Comparison of ENCODE assay signal across 11 mouse cellular contexts in genomic region chr1:162625229-162625628, GRCm38 (mm10). TPM values are rescaled to one million over a fixed set of nuclear protein-coding genes. Genes with fewer than 3 reads are reported as not detected.
DNase-seq lines count a peak whose midpoint lies in the region; ATAC-seq and TF ChIP-seq lines count a peak whose summit lies in the region.
"Had no signal": no experiment of that assay in that cellular context is flagged by ENCODE, and none has a peak within 500 bp of the region (broad histone marks: within the 10 kb centered on the region; RNA-seq: fewer than 3 reads in every experiment).

No protein-coding gene starts in this region.

- ATAC-seq in intestine, postnatal 0 days, result no peak

- H3K9me3 ChIP-seq in intestine, postnatal 0 days (ENCODE audit: control insufficient read depth), result no peaks in the 10 kb centered on the region
- H3K9me3 ChIP-seq: kidney, embryonic 15.5 days had no signal

- intact Hi-C loops in left cerebral cortex, postnatal 14 days (cut with DNase I), result no loop called here

- H3K4me2 ChIP-seq in intestine, postnatal 0 days (replicated peaks; ENCODE audit: low read depth), result no peak overlapping the region
- H3K4me2 ChIP-seq: kidney, embryonic 15.5 days had no signal

- TF ChIP-seq POLR2A in bone marrow macrophage, adult 2 months (IDR thresholded peaks at IDR 0.05; ENCODE audit: borderline replicate concordance, low read depth, low read length), result no peak

- no peak overlapping the region for H3K9ac ChIP-seq in intestine, postnatal 0 days (ENCODE audit: low read depth, low read length)
- H3K9ac ChIP-seq: kidney, embryonic 15.5 days had no signal

- H3K4me3 ChIP-seq in bone marrow macrophage, adult 2 months (ENCODE audit: insufficient read depth, low read length), result no peak overlapping the region
- peak overlapping the region; percentile 2; the same call in 1 of the 2 replicates for H3K4me3 ChIP-seq in macrophage (ENCODE audit: inconsistent target)
- no peak overlapping the region for H3K4me3 ChIP-seq in intestine, postnatal 0 days (ENCODE audit: low read depth, low read length)
- H3K4me3 ChIP-seq: kidney, embryonic 15.5 days had no signal

- H3K27ac ChIP-seq in bone marrow macrophage, adult 2 months (ENCODE audit: insufficient read depth, low read depth, low read length), result peak overlapping the region; percentile 61
- peak overlapping the region; percentile 54 for H3K27ac ChIP-seq in macrophage
- H3K27ac ChIP-seq in intestine, postnatal 0 days (ENCODE audit: low read depth, low read length), result no peak overlapping the region
- H3K27ac ChIP-seq: kidney, embryonic 15.5 days had no signal

- 2% methylated on average over 7 of the region's 7 CpGs for WGBS in macrophage (ENCODE audit: missing documents)
- 43% methylated on average over 7 of the region's 7 CpGs for WGBS in intestine, postnatal 0 days

- peaks cover 13% of the 10 kb centered on the region for H3K4me1 ChIP-seq in bone marrow macrophage, adult 2 months (ENCODE audit: control insufficient read depth, insufficient read depth, low read length)
- H3K4me1 ChIP-seq in intestine, postnatal 0 days (replicated peaks; ENCODE audit: control insufficient read depth, insufficient read depth, low read length), result no peaks in the 10 kb centered on the region
- H3K4me1 ChIP-seq: kidney, embryonic 15.5 days had no signal

- no peaks in the 10 kb centered on the region for H3K27me3 ChIP-seq in intestine, postnatal 0 days (replicated peaks; ENCODE audit: control insufficient read depth, insufficient read depth, low read length)
- H3K27me3 ChIP-seq: kidney, embryonic 15.5 days had no signal

- H3K79me2 ChIP-seq in macrophage (ENCODE audit: inconsistent target), result no peaks in the 10 kb centered on the region

- DNase-seq in left cerebral cortex, postnatal 14 days (ENCODE audit: low spot score in 2 of 2), result peak; percentile 17 to 23
- no peak for DNase-seq in left cerebral cortex, adult 9 months (ENCODE audit: low spot score in 2 of 2)
- DNase-seq in thymus, postnatal 25 days, result peak; percentile 31
- no peak for DNase-seq in layer of hippocampus, postnatal 36 days
- DNase-seq: cerebellum, postnatal 25 days had no signal

- TF ChIP-seq CTCF in bone marrow macrophage, adult 2 months (IDR thresholded peaks at IDR 0.05; ENCODE audit: low read depth, low read length), result no peak
- TF ChIP-seq CTCF in intestine, postnatal 0 days (IDR thresholded peaks at IDR 0.05; ENCODE audit: low read depth), result no peak

- H3K36me3 ChIP-seq in macrophage (ENCODE audit: inconsistent target), result no peaks in the 10 kb centered on the region
- H3K36me3 ChIP-seq in intestine, postnatal 0 days (ENCODE audit: control insufficient read depth, insufficient read depth), result no peaks in the 10 kb centered on the region
- H3K36me3 ChIP-seq: kidney, embryonic 15.5 days had no signal

RNA-seq across cellular contexts. Expression of gene Myoc, which starts 13.7 kb away (rescaled TPM):
- 1 to 10 TPM; 4.0 to 7.8 TPM for total RNA-seq in left cerebral cortex, postnatal 14 days (2021)
- polyA plus RNA-seq in bone marrow macrophage, adult 2 months (2012; ENCODE audit: insufficient read depth, insufficient read length, missing spikeins), result not detected in 2 replicates
- total RNA-seq in macrophage (2018; cell fraction: chromatin; rRNA removed), result under 1 TPM in 1 of 26 experiments, not detected in 25; 0.40 TPM
- total RNA-seq in macrophage (2018; cell fraction: cytosol; rRNA removed), result not detected
- not detected for total RNA-seq in macrophage (2018; cell fraction: nucleus; rRNA removed)
- not detected in 3 replicates for polyA plus RNA-seq in macrophage (2018)
- total RNA-seq in layer of hippocampus, postnatal 36 days (2021), result 1 to 10 TPM; 4.0 TPM
- 0.07 and 0.10 TPM in 2 replicates for polyA plus RNA-seq in intestine, postnatal 0 days (2015; fragmentation: Nextera tagmentation; extraction: Ambion mirVana)

RNA-seq across cellular contexts. Expression of gene Myocos, which starts 32.8 kb away (rescaled TPM):
- total RNA-seq in left cerebral cortex, postnatal 14 days (2021), result not detected
- polyA plus RNA-seq in bone marrow macrophage, adult 2 months (2012; ENCODE audit: insufficient read depth, insufficient read length, missing spikeins), result not detected in 2 replicates
- total RNA-seq in macrophage (2018; cell fraction: chromatin; rRNA removed), result not detected
- not detected for total RNA-seq in macrophage (2018; cell fraction: cytosol; rRNA removed)
- total RNA-seq in macrophage (2018; cell fraction: nucleus; rRNA removed), result not detected
- polyA plus RNA-seq in macrophage (2018), result not detected in 3 replicates
- total RNA-seq in layer of hippocampus, postnatal 36 days (2021), result not detected
- not detected in 2 replicates for polyA plus RNA-seq in intestine, postnatal 0 days (2015; fragmentation: Nextera tagmentation; extraction: Ambion mirVana)
- polyA plus RNA-seq: frontal cortex, adult 2 months; kidney, embryonic 15.5 days; limb, embryonic 14.5 days had no signal

RNA-seq across cellular contexts. Expression of gene Vamp4, which starts 54.9 kb away (rescaled TPM):
- 10 to 100 TPM; 97.6 to 98.3 TPM for total RNA-seq in left cerebral cortex, postnatal 14 days (2021)
- 75.5 and 78.8 TPM in 2 replicates for polyA plus RNA-seq in bone marrow macrophage, adult 2 months (2012; ENCODE audit: insufficient read depth, insufficient read length, missing spikeins)
- total RNA-seq in macrophage (2018; cell fraction: chromatin; rRNA removed), result 100 to 1,000 TPM in 6 of 26 experiments, 10 to 100 TPM in 20; 23.2 to 128 (median 68.8) TPM
- total RNA-seq in macrophage (2018; cell fraction: cytosol; rRNA removed), result 10 to 100 TPM; 36.2 to 71.7 (median 59.2) TPM
- total RNA-seq in macrophage (2018; cell fraction: nucleus; rRNA removed), result 100 to 1,000 TPM in 1 of 26 experiments, 10 to 100 TPM in 25; 23.7 to 111 (median 46.9) TPM
- polyA plus RNA-seq in macrophage (2018), result 46.2 to 109 TPM (median 66.1 TPM) in 3 replicates
- 100 to 1,000 TPM; 100 to 105 TPM for total RNA-seq in layer of hippocampus, postnatal 36 days (2021)
- 33.6 and 34.2 TPM in 2 replicates for polyA plus RNA-seq in intestine, postnatal 0 days (2015; fragmentation: Nextera tagmentation; extraction: Ambion mirVana)

Comparison
In these comparisons a context has a peak if more than half of its experiments do, and no peak if none do; other contexts are left out.
1. DNase-seq: peak in left cerebral cortex, postnatal 14 days (2 of 2) and thymus, postnatal 25 days (single experiment); none in left cerebral cortex, adult 9 months (0 of 2) and layer of hippocampus, postnatal 36 days (0 of 2).